Mouse (Mus musculus): Measurements from ENCODE around the gene 4933415F23Rik. TPM values are rescaled to one million over a fixed set of nuclear protein-coding genes. Genes with fewer than 3 reads are reported as not detected.
"Not testable (repeated sequence)": the region's sequence is repeated elsewhere in the genome, so short reads cannot be mapped to it uniquely, and the experiment has no call there.

4933415F23Rik gene
- total RNA-seq (2014; rRNA removed; ENCODE audit: low replicate concordance): not detected in 2 replicates
- polyA plus RNA-seq (2015; fragmentation: Nextera tagmentation; extraction: Ambion mirVana): not detected in 2 replicates

DNA sequence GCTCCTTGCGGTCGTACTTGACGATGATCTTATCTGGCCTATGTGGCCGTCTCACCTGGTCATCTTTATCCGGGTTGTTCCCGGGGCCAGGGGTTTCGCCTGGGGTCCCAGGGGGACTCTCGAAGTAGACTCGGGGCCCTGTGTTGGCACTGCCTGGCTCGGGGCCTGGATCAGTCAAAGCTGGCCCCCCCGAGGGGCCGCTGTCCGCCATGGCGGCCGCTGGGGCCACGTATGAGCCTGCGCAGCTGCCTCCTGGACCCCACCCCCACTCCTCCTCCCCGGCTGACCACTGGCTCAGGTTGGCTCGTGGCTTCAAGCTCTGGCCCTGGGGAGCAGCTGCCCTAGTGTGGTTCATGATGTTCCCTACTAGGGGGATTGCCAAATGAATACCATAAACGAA is at the start of gene 4933415F23Rik:
TSS of gene 4933415F23Rik (minus strand) at position 233 of the 400 bp plus-strand sequence.
- WGBS: 92% methylated on average over 20 of the region's 20 CpGs
- TF ChIP-seq EP300 (IDR thresholded peaks at IDR 0.05; ENCODE audit: low read depth) (no peak), CTCF (IDR thresholded peaks at IDR 0.05; ENCODE audit: low read depth) (no peak)
- ATAC-seq (ENCODE audit: insufficient read depth, low read depth) (no peak), DNase-seq (ENCODE audit: low spot score) (no peak)
- Histone ChIP-seq H3K9ac (replicated peaks; ENCODE audit: low read depth, low read length) (no peak within 1 kb of the TSS), H3K4me3 (ENCODE audit: low read depth, low read length) (no peak within 1 kb of the TSS), H3K4me2 (ENCODE audit: low read depth, low read length) (no peak within 1 kb of the TSS), H3K27me3 (ENCODE audit: control insufficient read depth, insufficient read depth, low read length) (no peaks in the 10 kb centered on the region), H3K4me1 (ENCODE audit: control insufficient read depth, insufficient read depth) (no peaks in the 10 kb centered on the region), H3K9me3 (replicated peaks; ENCODE audit: control insufficient read depth, low read length) (no peaks in the 10 kb centered on the region), H3K36me3 (replicated peaks; ENCODE audit: control insufficient read depth, insufficient read depth, low read length) (no peaks in the 10 kb centered on the region), H3K27ac (ENCODE audit: low read depth) (no peak within 1 kb of the TSS)

DNA sequence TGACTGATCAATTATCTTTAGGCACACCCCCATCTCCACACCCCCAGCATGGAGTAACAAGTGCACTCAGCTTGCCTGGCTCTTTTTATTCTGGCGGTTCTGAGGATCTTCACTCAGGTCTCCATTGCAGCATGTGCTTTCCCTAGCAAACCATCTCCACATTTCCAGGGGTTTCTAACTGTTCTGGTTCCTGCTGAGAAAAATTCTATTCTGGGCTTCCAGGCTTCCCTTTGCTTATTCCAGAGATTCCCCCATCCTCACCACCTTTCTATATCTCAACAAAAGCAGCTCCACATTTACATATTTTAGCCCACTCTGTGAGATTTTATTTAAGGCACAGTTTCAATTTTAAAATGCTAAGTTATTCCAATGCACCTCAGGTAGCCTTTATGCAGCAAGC is 49.7 kb upstream of the 4933415F23Rik start:
- no peak overlapping the region for H3K27ac ChIP-seq (ENCODE audit: low read depth)
- 0 out of 2 replicates have a peak, but pooled peaks cover 3% of the 10 kb centered on the region for H3K9me3 ChIP-seq (replicated peaks; ENCODE audit: control insufficient read depth, low read length)
- WGBS: 76% methylated on average over 1 of the region's 1 CpGs
- no peaks in the 10 kb centered on the region for H3K36me3 ChIP-seq (replicated peaks; ENCODE audit: control insufficient read depth, insufficient read depth, low read length)
- no peak for TF ChIP-seq CTCF (IDR thresholded peaks at IDR 0.05; ENCODE audit: low read depth)
- no peak for TF ChIP-seq EP300 (IDR thresholded peaks at IDR 0.05; ENCODE audit: low read depth)
- H3K9ac ChIP-seq (replicated peaks; ENCODE audit: low read depth, low read length): no peak overlapping the region
- no peak for ATAC-seq (ENCODE audit: insufficient read depth, low read depth)
- no peaks in the 10 kb centered on the region for H3K27me3 ChIP-seq (ENCODE audit: control insufficient read depth, insufficient read depth, low read length)
- H3K4me3 ChIP-seq (ENCODE audit: low read depth, low read length): no peak overlapping the region
- H3K4me2 ChIP-seq (ENCODE audit: low read depth, low read length): no peak overlapping the region
- no peaks in the 10 kb centered on the region for H3K4me1 ChIP-seq (ENCODE audit: control insufficient read depth, insufficient read depth)
- DNase-seq (ENCODE audit: low spot score): no peak

DNA sequence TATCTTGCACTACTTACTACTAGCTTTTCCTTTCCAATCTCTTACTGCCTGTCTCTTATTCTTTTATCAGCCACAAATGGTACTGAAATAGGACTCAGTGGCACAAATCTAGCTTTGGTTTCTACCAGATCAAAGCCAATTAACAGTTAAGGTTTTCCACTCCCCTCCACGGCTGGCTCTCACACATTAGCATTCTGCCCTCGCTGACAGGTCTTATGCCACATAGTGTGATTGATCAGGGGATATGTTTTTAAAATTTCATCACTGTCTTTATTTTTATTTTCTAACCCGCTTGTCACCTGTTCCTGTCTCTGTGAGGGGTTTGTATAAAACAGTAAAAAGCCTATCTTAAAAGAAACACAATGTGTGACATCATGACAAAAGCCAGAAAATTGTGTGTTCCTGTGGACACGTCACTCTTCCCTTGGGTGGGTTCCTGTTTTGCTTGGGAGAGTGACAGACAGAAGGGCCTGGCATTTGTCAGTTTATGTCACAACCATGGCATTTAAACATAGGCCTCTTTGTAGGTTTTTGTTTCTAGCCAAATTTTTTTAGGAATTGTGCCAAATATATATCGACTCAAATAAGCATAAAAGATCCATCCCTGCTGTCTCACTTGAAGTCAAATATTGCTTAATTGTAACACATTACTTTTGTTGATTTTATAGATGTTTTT is 44.3 kb upstream of the 4933415F23Rik start:
- TF ChIP-seq CTCF (IDR thresholded peaks at IDR 0.05; ENCODE audit: low read depth) (no peak), EP300 (IDR thresholded peaks at IDR 0.05; ENCODE audit: low read depth) (no peak)
- WGBS: 21% methylated on average over 5 of the region's 5 CpGs
- Histone ChIP-seq H3K36me3 (replicated peaks; ENCODE audit: control insufficient read depth, insufficient read depth, low read length) (no peaks in the 10 kb centered on the region), H3K4me3 (ENCODE audit: low read depth, low read length) (no peak overlapping the region), H3K4me1 (ENCODE audit: control insufficient read depth, insufficient read depth) (0 out of 2 replicates have a peak, but pooled peaks cover 4% of the 10 kb centered on the region), H3K27ac (ENCODE audit: low read depth) (peak overlapping the region; percentile 31), H3K9me3 (replicated peaks; ENCODE audit: control insufficient read depth, low read length) (no peaks in the 10 kb centered on the region), H3K4me2 (ENCODE audit: low read depth, low read length) (no peak overlapping the region), H3K27me3 (ENCODE audit: control insufficient read depth, insufficient read depth, low read length) (no peaks in the 10 kb centered on the region), H3K9ac (replicated peaks; ENCODE audit: low read depth, low read length) (no peak overlapping the region)
- peak; percentile 60; the same call in 1 of the 2 replicates for ATAC-seq (ENCODE audit: insufficient read depth, low read depth)
- peak; percentile 42 for DNase-seq (ENCODE audit: low spot score)

DNA sequence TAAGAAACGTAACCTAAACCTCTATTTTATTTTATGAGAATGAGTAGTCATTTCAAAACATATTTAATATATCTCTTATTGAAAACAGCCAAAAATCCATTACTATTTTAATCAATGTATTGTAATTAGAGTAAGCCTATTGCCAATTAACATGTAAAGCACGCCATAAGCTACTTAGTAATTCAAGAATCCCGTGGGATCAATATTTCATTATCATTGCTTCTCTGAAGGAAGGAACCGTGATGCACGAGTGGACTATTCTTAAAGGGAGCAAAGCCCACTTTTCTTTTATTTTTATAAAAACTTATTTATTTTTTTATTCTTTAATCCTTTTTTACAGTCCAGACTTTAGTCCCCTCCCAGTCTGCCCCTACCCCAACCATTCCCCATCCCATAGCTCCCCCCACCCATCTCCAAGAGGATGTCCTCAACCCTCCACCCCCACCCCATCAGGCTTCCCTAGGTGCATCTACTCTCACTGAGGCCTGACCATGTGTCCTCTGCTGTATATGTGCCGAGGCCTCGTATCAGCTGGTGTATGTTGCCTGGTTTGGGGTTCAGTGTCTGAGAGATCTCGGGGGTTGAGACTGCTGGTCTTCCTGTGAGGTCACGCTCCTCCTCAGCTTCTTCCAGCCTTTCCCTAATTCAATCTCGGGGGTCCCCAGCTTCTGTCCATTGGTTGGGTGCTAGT is 39.2 kb upstream of the 4933415F23Rik start:
- Histone ChIP-seq H3K9me3 (replicated peaks; ENCODE audit: control insufficient read depth, low read length) (no peaks in the 10 kb centered on the region), H3K9ac (replicated peaks; ENCODE audit: low read depth, low read length) (no peak overlapping the region), H3K4me2 (ENCODE audit: low read depth, low read length) (no peak overlapping the region), H3K27me3 (ENCODE audit: control insufficient read depth, insufficient read depth, low read length) (no peaks in the 10 kb centered on the region), H3K4me1 (ENCODE audit: control insufficient read depth, insufficient read depth) (0 out of 2 replicates have a peak, but pooled peaks cover 3% of the 10 kb centered on the region), H3K4me3 (ENCODE audit: low read depth, low read length) (no peak overlapping the region), H3K27ac (ENCODE audit: low read depth) (no peak overlapping the region), H3K36me3 (replicated peaks; ENCODE audit: control insufficient read depth, insufficient read depth, low read length) (no peaks in the 10 kb centered on the region)
- WGBS: 84% methylated on average over 10 of the region's 10 CpGs
- DNase-seq (ENCODE audit: low spot score): no peak
- no peak for TF ChIP-seq EP300 (IDR thresholded peaks at IDR 0.05; ENCODE audit: low read depth)
- TF ChIP-seq CTCF (IDR thresholded peaks at IDR 0.05; ENCODE audit: low read depth): no peak
- ATAC-seq (ENCODE audit: insufficient read depth, low read depth): no peak

DNA sequence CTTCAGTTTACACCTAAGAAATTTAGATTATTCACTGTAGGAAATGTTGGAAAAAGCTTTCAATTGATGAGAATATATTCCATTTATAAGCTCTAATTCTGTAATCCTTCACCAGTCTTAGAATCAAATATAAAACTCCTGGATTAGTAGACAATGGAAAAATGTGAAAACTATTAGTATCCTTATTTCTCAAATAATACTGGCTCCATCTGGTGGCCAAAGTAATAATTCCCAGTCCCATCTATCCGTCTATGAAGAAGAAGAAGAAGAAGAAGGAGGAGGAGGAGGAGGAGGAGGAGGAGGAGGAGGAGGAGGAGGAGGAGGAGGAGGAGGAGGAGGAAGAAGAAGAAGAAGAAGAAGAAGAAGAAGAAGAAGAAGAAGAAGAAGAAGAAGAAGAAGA is 38.5 kb upstream of the 4933415F23Rik start:
- not testable (repeated sequence) for H3K9me3 ChIP-seq (replicated peaks; ENCODE audit: control insufficient read depth, low read length); H3K4me3 ChIP-seq (ENCODE audit: low read depth, low read length); H3K9ac ChIP-seq (replicated peaks; ENCODE audit: low read depth, low read length); H3K4me2 ChIP-seq (ENCODE audit: low read depth, low read length); H3K27me3 ChIP-seq (ENCODE audit: control insufficient read depth, insufficient read depth, low read length); H3K36me3 ChIP-seq (replicated peaks; ENCODE audit: control insufficient read depth, insufficient read depth, low read length); H3K4me1 ChIP-seq (ENCODE audit: control insufficient read depth, insufficient read depth); H3K27ac ChIP-seq (ENCODE audit: low read depth); ATAC-seq (ENCODE audit: insufficient read depth, low read depth)
- TF ChIP-seq CTCF (IDR thresholded peaks at IDR 0.05; ENCODE audit: low read depth): peak; percentile 48
- WGBS: 0% methylated on average over 1 of the region's 1 CpGs
- peak; percentile 59 for DNase-seq (ENCODE audit: low spot score)
